Mouse (Mus musculus): ENCODE measurements around the gene Jph2.

- TF ChIP-seq POLR2A (IDR thresholded peaks at IDR 0.05; ENCODE audit: control insufficient read depth, extremely low read depth, insufficient read depth, low read length, poor library complexity) (no peak), CTCF (IDR thresholded peaks at IDR 0.05; ENCODE audit: borderline replicate concordance, control insufficient read depth, extremely low read depth, insufficient read depth, low read length, poor library complexity) (no peak)
These were observed 18.4 kb downstream of the Jph2 start for GRCm38 (mm10) chr2:163379366-163379765.
